Mouse (Mus musculus) mouse trophoblast stem cell (cell line): ENCODE results near the gene Gpr141.
"Not testable (repeated sequence)": the region's sequence is repeated elsewhere in the genome, so short reads cannot be mapped to it uniquely, and the experiment has no call there.

Experiments
- in situ Hi-C, 2 experiments: fragments of 300-500 bp; cut with MseI, MboI; formaldehyde crosslinking; loops; 2 replicates in 1 of 2; 3 replicates in 1 of 2; pipeline ENCODE4 v1.15.1; 2025

Gpr141 gene

DNA sequence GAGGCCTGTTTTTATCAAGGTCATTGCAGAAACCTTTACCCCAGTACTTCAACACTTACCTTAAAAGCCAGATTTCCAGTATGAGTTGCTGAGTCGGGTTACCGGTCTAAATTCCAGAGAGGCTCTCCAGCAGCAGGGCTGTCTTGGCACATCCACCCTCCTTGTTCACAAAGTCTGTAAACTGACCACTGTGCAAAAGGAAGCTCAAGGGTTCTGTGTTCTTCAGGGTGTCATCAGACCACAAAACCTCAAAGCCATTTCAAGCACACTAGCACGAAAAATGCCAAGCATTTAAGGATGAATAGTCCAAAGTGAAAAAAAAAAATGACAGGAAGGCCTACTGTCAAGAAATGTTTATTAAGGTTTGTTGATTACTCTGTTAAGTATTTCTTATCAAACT lies at the start of gene Gpr141:
TSS of gene Gpr141 (minus strand) at position 187 of the 400 bp plus-strand sequence.
- in situ Hi-C loops: no loop called here

DNA sequence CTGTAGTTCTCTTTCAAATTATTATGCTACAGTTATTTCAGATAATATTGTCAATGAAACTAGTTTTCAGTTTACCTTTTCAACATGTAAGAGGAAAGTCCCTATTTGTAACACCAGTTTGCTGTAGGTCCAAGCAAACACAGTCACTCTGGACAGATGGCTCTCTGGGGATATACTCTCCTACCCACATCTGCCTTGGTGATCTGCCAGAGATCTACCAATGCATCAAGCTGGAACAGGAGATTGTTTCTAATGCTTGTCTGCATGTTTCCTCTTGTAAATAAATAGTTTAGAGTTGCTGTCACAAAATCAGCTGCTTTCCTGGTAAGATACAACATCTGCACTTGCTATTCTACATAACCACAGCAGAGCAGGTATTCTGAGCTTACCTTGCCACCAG lies 40.2 kb upstream of the Gpr141 start:
- in situ Hi-C loops: no loop called here

DNA sequence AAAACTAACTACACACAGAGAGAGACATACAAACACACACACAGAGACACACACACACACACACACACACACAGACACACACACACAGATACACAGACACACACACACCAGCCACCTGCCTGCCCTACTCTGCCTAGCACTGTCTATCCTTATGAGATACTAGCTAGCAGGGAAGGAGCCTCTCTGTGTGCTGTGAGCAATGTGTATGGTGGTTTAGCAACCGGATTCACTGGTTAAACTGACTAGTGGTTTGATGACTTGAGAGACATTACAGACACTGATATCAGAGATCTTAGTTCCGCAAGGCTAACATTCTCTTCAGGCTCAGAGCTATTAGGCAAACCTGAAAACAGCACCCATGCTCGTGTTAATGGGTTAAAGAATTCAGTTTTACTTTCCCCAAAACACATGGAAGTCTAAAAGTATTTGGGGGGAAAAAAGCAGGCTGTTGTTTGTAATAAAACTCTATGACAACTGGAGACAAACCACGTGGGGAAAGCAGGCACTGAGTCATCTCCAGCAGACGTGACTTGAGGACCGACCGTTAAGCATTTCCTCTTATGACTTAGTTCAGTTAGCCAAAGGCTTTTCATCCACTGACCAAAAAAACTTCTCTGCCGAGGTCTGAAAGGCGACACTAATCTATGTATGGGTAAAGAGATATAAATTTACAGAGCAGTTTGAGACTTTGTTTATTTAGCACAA lies 30.7 kb upstream of the Gpr141 start:
- in situ Hi-C loops: no loop called here

DNA sequence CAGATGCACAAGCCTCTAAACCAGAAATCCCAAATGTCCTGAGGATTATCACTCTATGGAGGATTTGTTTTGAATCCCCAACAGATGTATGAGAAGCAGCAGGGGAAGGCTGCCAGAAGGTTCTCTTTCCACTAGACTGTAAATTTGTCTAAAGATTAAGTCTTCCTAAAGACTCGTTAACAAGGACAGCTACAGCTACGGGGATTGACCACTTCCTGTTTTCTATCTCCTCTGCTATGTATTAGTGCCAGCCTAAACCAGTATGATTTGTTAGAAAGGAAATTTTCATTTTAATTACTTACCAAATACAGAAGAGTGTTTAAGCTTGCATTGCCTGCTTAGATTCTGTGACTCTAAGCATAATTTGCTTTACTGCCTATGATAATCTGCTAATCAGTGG lies 30.0 kb upstream of the Gpr141 start:
- in situ Hi-C loops: no loop called here

DNA sequence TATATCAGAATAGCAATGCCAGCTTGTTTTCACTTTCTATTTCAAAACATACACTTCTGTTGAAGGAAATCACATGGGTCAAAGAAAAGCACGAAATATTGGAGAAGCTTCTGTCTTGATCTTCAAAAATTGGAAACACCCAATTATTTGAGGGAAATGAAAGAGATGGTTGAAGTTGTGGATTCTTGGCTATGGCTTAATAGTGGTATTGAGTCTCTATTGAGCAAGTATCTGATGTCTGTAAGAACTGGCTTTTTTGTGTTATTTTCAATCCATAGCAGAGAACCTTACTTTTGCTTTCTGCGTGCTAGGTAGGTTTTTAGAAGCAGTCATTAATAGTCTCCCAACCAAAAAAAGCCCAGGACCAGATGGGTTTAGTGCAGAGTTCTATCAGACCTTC lies 19.4 kb upstream of the Gpr141 start:
- in situ Hi-C loops: no loop called here

DNA sequence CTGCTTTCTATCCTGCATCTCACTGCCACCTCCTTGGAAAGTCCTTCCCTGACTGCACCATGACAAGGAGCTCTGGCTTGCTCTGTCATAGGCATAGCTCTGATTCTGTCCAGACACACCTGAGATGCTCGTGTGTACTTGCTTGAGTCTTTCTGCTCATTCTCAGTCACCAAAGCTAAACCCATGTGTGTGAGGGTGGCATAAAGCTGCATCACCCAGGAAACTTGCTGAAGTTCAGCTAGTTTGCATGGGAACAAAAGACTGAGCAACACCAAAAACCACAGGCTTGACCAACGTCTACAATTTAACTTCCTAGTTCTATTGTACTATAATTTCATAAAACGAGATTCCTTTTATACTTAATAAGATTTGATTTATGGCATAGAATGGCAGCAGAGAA lies 18.6 kb upstream of the Gpr141 start:
- in situ Hi-C loops: no loop called here

DNA sequence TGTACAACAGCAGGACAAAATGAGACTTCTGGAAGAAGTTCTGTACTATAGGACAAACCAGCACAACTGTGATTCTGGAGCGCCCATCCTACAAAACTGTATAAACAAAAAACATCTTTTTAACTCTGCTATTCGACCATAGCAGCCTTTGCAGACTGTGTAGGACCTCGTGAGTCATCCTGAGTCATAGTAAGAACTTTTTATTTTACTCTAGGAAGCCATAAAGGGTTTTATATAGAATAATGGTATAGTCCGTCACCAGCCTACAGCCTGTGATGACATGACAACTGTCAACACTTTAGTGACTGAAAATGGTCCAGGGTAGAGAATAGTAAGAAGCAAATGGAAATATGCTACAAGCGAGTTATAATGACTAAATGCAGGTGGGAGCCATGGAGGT lies 17.6 kb upstream of the Gpr141 start:
- in situ Hi-C loops: no loop called here

DNA sequence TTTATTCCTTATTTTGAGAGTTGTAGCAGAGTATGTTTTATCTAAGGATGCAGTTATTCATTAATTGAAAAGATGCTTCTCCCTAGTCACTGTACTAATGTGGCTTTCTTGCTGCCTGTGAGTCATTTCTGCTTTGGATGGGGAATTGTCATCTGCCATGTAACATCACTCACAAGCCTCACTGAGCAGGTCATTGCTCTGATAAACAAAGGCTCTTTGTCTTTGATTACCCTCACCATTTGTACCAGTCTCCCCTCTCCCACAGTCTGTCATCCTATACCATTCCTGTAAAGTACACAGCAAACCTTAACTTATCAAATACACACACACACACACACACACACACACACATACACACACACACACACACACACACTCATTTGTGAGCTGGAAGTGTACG lies 16.1 kb upstream of the Gpr141 start:
- in situ Hi-C loops: no loop called here

DNA sequence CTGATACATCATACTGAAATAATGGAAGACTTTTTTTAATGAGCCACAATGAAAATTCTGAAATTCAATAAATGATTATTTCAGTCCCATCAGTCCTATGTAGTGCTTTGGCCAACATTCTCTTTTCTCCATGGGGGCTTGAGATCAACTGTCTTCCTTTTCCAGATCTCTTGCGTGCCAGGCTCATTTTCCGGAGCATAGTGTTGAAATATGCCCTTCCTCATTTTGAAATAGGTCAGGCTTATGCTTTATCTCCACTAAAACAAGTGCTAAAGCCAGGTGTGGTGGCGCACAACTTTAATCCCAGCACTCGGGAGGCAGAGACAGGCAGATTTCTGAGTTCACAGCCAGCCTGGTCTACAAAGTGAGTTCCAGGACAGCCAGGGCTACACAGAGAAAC lies 6.5 kb upstream of the Gpr141 start:
- in situ Hi-C loops: no loop called here

DNA sequence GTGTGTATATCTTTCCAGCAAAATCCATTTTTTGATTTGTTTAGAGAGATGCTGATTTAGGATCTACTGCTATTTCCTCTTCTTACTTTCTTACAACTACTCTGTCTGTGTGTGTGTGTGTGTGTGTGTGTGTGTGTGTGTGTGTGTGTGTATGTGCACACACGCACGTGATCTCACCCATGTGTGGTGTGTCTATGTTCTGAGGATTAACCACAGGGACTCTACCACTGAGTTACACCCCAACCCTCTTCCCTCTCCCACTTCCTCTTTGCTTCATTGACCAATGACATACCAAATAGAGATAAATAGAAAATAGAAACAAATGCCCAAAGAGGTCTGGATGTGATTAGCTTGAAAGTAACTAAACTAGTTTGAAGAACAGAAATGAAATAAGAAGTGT lies 4.0 kb upstream of the Gpr141 start:
- in situ Hi-C loops: no loop called here

DNA sequence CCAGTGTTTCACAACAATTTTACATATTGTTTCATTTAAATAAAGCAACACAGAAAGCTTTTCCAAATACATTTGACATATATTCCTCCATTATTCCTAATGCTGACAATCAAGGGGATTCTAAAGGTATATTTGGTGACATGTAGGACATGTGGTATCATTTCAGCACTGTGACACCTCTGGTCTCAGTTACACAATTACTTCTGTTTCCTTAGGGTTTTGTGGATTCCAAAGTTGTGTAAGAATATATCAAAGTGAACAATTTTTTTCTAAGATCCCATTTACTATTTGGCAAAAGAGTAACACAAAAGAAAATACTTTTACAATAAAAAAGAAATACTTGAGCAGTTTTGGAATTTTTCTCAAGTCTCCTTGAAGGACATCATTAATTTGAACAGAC lies 2.4 kb downstream of the Gpr141 start:
- in situ Hi-C loops: no loop called here

DNA sequence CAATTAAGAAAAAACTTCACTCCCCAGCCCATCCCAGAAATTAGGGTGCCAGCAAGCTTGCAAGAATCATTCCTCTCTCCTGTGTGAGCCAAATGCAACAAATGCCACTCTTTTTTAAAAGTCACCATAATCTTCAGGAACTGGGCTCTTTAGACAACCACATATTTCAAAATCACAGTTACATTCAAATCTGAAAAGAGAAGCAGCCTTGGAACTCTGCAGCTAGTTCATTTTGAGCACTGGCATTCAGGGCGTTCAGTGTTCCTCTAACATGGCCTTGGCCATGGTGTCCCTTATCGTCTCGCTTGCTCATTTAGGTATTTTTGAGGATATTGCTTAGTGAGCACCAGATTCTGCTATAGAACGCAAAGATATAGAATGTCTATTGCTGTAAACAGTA lies 4.1 kb downstream of the Gpr141 start:
- in situ Hi-C loops: no loop called here

DNA sequence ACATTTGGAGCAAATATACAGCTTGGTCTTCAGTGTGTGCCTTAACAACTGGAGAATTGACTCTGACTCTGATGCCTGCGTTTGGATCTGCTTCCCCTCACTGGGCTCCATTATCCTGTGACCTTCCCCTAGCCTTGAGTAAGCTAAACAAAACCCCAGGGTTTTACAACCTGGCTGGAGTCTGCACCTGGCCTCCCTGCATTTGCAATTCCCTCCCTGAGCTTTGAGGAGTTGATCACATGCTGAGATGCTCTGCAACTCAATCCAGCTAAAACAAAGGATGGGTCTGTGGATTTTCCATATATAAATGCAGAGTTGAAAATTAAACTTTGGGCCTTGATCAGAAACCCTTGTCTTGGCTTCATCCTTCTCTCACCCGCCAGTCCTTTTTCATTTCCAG lies 4.8 kb downstream of the Gpr141 start:
- in situ Hi-C loops: no loop called here

DNA sequence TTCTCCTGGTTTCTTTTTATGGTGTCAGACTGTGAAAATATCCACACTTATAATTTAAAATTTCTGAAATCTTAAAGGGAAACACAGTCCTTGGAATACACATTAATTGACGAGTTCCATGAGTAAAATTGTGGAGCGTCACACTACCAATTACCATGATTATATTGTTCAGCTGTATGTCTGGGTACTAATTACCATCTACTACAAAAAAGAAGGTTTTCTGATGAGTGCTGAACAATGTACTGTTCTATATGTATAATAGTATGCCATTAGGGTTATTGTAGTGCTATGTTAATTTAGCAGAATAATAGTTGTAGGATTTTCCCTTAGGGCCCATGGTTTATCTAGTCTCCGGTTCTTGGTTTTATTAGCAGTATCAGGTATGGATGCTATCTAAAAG lies 29.1 kb downstream of the Gpr141 start:
- in situ Hi-C loops: no loop called here

DNA sequence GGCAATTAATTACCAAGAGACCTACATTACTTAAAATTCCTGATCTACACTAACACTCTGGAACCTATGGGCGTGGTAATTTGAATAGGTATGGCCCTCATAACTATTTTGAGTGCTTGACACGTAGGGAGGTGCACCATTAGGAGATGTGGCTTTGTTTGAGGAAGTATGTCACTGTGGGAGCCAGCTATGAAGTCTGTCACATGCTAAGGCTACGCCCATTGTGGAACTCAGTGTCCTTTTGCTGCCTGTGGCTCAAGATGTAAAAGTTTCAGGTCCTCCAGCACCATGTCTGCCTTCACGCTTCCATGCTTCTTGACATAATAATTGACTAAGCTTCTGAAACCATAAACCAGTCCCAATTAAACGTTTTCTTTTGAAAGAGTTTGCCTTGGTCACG lies 29.6 kb downstream of the Gpr141 start:
- in situ Hi-C loops: no loop called here

DNA sequence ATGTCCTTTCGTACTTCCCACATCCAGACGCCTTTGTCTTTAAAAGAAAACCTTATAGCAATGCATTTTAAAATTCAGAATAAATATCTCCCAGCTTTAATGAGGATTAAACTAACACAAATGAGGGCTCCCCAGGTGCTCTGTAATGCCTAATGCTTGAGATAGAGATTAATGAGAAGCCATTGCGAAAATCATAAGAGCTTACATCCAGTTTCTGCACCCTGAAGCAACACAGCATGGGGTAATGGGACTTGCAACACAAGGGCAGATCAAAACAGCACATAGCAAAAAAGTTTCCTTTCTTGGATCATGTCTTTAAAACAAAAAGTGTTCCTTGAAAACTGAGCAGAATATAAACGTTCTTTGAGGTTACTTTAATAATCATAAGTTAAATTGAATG lies 30.3 kb downstream of the Gpr141 start:
- in situ Hi-C loops: no loop called here

DNA sequence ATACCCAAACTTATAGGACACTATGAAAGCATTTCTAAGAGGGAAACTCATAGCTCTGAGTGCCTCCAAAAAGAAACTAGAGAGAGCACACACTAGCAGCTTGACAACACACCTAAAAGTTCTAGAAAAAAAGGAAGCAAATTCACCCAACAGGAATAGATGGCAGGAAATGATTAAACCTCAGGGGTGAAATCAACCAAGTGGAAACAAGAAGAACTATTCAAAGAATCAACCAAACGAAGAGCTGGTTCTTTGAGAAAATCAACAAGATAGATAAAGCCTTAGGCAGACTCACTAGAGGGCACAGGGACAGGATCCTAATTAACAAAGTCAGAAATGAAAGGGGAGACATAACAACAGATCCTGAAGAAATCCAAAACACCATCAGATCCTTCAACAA lies 36.1 kb downstream of the Gpr141 start:
- in situ Hi-C loops: not testable (repeated sequence)

DNA sequence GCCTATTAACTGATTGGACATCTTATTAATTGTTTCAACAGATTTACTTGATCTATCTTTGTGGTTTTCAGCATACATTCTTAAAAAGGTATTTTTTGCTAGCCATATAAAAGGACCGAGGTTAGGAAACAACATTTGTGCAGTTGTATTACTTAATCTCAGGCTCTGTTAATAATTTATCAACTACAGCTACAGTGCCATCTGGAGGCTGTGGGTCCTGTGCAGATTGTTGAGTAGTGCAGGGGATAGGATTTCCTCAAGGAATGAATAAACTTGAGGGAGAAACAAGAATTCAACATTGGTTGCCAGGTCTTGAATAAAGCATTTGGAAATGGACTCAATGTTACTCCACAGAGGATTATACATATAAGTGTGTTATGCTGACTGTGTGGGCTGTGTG lies 53.9 kb downstream of the Gpr141 start:
- in situ Hi-C loops: no loop called here

DNA sequence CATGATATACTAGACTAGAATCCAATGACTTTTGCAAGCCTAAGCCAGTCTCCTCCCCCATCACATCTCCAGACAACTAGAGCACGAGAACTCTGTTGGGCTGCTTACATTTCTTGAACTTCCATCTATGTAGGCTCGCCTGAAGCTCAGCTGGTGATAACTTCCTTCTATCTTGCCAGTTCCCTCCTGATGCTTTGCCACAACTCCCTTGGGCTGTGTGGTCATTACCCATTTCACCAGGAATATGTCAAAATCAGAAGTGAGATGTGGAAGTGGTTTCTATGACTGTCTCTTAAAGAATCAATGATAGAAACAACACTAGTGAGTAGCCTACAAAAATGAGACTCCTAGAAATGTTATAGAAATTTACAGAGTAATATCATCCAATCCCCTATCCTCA lies 56.9 kb downstream of the Gpr141 start:
- in situ Hi-C loops: no loop called here

DNA sequence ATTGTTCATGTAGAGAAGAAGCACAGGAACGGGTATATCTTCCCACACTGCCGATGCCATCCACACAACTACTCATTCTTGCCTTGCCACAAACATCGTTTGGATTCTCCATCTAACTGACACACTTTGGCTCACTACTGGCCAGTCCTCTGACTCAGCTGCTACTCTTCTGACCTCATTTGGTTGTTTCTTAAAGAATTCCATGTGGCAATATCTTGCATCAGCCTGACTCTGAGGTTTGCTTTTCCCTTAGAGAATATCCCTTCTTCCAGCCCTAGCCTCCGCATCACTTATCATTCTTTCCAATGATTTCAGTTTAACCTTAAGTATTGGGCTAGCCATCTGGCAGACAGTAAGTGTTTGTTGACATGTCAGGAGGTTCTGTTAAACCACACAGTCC lies 59.8 kb downstream of the Gpr141 start:
- in situ Hi-C loops: no loop called here

DNA sequence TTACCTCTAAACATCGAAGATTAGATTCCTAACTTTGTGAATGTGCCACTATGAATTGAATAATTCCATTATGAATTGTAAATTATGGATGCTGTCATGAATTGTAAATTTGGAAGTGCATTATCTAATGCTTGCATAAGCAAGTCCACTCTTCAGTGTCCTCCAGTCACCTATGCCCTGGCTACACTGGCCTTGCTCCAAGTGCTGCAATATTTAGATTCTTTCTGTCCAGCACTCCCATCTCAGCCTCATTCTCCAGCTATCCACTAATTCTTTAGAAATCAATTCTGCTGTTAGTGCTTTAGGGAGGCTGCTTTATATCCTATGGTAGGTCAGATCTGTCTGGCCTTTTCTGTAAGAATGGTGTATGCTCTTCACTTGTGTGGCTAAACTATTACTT lies 60.8 kb downstream of the Gpr141 start:
- in situ Hi-C loops: no loop called here

DNA sequence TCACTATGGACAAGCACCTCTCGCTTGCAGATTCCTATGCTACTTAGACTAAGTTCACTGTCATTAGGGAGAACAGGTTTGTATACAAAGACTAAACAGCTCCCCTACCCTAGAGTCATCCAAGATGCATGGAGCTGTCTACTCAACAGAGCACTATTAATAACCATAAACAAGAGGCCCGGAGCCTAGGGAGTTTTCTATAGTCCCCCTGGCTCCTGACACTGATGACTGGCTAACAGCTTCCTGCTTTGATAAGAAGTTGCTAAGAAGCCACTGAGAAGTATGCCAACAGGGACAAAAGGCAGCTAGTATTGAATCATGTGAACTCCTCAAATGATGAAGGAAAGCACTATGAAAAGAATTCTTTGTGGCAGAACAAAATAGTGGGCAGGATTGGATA lies 78.3 kb downstream of the Gpr141 start:
- in situ Hi-C loops: no loop called here

DNA sequence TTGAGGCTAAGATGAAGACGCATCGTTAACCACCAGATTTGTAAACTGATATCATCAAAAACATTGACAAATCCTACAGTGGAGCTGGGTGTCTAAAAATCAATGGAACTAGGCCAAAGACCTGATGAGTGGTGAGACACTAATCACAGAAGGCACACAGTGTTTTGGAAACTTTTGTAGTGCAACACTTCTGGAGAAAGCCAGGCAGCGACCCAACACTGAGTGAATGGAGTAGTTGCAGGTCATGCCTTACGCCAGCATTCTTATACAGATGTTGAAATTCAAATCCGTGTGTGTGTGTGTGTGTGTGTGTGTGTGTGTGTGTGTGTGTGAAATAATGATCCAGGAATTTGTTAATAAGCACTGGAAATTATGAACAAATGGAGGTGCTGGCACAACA lies 79.5 kb downstream of the Gpr141 start:
- in situ Hi-C loops: no loop called here

DNA sequence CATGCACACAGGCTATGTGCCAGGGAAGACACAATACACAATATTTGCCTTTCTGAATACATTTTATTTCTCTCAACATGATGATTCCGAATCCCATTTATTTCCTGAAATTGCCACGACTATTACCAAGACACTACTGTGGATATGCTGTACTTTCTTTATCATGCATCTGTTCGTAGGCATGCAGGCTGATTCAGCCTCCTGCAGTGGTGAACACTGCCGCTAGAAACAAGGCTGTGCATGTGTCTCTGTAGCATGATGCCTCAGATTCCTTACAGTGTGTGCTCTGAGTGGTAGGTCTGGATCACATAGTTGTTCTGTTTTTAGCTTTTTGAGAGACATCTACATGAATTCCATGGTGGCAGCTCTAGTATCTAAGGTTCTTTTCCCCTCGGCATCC lies 89.5 kb downstream of the Gpr141 start:
- in situ Hi-C loops: no loop called here
